Mouse (Mus musculus) embryonic fibroblast, embryonic 13.5 days (primary cell): ENCODE data around the gene Fbxw8.

ENCODE experiments used
- CTCF ChIP-seq: IDR thresholded peaks from 2 replicates; pipeline ENCODE4 v1.5.1; 2011; ENCODE audit warnings: mild to moderate bottlenecking, control low read depth, low read length, moderate library complexity, borderline replicate concordance; ENCODE audit not compliant: insufficient read depth
- POLR2A ChIP-seq: IDR thresholded peaks from 2 replicates; pipeline ENCODE4 v1.6.1; 2011; ENCODE audit warnings: low read depth, mild to moderate bottlenecking, control low read depth, low read length, moderate library complexity

DNA sequence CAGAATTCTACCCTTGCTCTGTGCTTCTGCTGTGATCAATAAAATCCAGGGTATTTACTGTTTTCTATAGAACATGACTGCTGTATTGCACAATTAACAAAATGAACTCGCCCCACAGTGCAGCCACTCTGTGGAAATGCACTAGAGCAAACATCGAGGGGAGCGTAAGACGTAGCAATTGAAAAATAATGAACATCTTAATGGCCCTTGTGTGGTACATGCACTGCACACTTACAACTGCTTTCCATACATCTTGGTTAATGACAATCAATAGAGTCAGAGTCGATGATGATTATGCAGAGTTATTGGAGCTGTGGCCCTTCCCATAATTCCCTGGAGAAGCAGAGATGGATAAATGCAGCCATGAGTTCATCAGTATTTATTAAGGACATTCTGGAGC, 36.3 kb downstream of the Fbxw8 start:
- TF ChIP-seq POLR2A (no peak), CTCF (no peak)
